Mouse (Mus musculus) v-Abl transformed pro-B cells (cell line): ENCODE data around the gene Cpm.

Experiments used
- in situ Hi-C, 2 experiments: fragments of 400-800 bp; cut with MboI; formaldehyde crosslinking; loops; one replicate each; pipeline ENCODE4 v1.15.1; 2025; ENCODE audit not compliant: unreplicated experiment in 2 of 2

The Cpm gene

GRCm38 (mm10) chr10:117643302-117643701 lies 14.0 kb downstream of the Cpm start:
- in situ Hi-C loops, result loop anchor here in 1 of 2 experiments (5.0 kb wide), 1 partner anchor 34 kb away; no protein-coding TSS in a partner anchor

DNA sequence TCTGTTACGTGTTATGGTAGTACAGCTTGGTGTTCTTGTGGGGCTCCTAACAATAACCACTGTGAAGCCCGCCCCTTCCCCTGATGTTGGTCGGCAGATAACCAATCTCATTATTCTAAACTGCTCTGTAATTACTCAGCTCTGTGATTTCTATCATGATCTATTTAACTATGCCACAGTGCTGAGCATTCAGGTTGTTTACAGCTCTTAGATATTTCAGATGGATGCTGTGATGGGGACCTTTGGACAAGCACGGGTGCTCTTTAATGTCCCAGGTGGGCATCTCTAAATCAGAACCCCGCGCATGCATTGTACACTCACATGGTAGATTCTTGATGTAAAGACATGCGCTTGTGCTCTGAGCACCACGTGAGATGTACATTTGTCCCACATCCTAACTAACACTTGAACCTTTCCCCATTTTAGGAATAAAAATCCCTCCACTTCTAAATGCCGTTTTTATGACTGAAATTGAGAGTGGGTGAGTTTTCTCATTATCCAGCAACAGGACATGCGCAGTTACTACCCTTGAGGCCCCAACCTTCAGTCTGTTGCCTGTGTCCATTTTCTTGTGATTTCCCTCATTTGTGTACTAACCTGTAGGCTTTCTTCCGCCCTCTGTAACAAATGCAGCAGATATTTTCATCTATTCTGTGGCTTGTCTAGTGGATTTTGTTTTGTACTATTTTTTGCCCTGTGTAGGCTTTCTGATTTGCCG lies 14.6 kb downstream of the Cpm start:
- in situ Hi-C loops, result loop anchor here in 1 of 2 experiments (5.0 kb wide), 1 partner anchor 33 kb away; no protein-coding TSS in a partner anchor

DNA sequence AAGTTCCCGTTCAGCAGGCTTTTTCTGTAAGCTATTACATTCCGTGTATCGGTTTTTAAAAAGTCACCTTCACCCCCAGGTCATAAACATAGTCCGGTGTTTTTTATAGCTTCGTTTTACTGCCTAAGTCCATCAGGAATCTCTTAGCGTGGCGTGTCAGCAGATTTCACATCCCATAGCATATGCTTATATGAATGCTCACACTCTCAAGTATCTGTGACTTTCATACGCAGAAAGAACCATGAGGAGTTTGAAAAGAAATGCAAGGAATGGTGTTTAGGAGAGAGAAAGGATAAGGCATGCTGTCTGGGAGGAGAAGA lies 15.1 kb downstream of the Cpm start:
- in situ Hi-C loops, result loop anchor here in 1 of 2 experiments (5.0 kb wide), 1 partner anchor 33 kb away; no protein-coding TSS in a partner anchor

- in situ Hi-C loops, result loop anchor here in 1 of 2 experiments (5.0 kb wide), 1 partner anchor 32 kb away; no protein-coding TSS in a partner anchor
Observed at GRCm38 (mm10) chr10:117644828-117645227, 15.5 kb downstream of the Cpm start.

DNA sequence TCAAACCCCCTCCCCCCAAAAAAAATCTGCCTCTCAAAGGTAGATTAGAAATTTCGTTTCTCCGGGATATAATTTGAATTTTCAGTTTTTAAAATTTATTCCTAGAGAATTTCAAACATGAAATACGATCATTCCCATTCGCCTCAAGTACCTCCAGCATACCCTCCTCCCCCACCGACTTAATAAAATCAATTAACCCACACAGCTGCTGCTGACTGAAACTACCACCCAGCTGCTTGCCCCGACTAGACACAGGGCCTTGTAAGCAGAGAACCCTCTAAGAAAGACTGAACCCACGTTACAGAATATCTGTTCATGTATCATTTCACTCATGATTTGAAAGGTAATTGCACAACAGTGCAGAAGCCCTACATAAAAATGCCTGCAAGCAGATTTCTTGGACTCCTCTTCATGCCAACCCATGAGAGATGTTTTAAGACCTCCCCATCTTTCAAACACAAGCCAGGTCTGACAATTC lies 16.2 kb downstream of the Cpm start:
- in situ Hi-C loops, result no loop called here

GRCm38 (mm10) chr10:117646482-117647157 lies 17.3 kb downstream of the Cpm start:
- in situ Hi-C loops, result no loop called here

- in situ Hi-C loops, result no loop called here
Observed at GRCm38 (mm10) chr10:117647158-117647505, 17.8 kb downstream of the Cpm start.

DNA sequence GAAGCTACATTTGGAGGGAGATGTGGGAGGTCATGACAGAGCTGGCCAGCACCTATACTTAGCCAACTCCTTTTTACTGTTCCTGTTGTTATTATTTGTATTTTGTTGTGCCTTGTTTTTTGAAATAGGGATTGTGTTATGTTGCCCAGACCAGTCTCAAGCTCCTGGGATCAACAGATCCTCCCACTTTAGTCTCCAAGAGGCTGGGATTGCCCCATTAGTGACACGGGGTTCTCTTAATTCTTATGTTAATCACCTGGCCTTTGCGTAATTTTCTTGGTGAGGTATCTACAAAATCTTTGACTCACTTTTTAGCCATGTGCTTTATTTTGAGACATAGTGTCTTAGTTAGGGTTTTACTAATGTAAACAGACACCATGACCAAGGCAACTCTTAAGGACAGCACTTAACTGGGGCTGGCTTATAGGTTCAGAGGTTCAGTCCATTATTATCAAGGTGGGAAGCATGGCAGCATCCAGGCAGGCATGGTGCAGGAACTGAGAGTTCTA lies 18.7 kb downstream of the Cpm start:
- in situ Hi-C loops, result no loop called here

DNA sequence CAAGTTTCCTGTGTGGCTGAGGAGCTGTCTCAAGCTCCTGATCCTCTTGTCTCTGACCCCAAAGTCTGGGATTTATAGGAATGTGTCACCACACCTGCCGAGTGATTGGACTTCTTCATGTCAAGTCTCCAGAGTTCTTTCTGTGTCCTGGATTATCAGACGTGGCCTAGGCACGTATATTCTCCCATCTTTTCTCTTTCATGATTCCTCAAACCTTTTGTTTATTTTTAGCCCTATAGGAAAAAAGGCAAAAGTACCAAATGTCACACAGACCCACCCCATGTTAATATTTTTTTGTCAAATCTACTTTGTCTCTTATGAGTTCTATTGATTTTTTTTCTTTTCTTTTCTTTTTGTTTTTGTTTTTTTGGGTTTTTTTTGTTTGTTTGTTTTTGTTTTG lies 19.3 kb downstream of the Cpm start:
- in situ Hi-C loops, result no loop called here

- in situ Hi-C loops, result no loop called here
Observed at GRCm38 (mm10) chr10:117649292-117650041, 20.2 kb downstream of the Cpm start.

GRCm38 (mm10) chr10:117650042-117650655 lies 20.8 kb downstream of the Cpm start:
- in situ Hi-C loops, result no loop called here

- in situ Hi-C loops, result no loop called here
Observed at GRCm38 (mm10) chr10:117650725-117651124, 21.4 kb downstream of the Cpm start.

DNA sequence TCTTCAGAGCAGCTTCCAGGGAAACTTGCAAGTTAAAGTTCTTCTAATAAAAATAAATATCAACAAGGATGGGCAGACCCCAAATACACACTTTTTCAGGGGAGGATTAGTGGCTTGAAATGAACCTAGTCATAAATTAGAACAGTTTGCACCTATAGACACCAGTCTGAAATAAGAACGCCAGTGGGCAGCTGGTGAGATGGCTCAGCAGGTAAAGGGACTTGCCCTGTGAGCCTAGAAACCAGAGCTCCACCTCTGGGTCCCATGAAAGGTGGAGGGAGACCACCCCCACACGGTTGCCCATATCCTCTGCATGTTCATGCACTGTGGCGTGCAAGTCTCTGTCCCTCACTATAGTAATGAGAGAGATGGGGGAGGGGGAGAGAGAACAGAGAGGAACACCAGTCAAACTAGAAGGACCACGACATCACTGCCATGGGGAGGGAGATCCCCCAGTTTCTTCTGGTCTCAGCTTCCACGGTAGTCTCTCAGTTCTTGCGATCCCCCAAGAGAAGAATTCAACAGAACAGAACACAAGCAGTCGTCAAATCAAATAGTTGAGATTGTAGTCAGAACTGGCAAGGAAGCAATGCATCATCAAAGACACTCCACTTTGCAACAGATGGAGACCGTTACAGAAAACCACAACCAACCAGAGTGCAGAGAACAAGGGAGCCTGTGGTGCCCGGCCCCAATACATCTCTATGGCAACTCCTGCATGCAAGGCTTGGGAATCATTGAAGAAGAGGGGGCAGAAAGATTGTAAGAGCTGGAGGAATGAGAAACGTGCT lies 22.5 kb downstream of the Cpm start:
- in situ Hi-C loops, result no loop called here

GRCm38 (mm10) chr10:117652378-117652774 lies 23.1 kb downstream of the Cpm start:
- in situ Hi-C loops, result no loop called here

GRCm38 (mm10) chr10:117652930-117653778 lies 23.9 kb downstream of the Cpm start:
- in situ Hi-C loops, result no loop called here

DNA sequence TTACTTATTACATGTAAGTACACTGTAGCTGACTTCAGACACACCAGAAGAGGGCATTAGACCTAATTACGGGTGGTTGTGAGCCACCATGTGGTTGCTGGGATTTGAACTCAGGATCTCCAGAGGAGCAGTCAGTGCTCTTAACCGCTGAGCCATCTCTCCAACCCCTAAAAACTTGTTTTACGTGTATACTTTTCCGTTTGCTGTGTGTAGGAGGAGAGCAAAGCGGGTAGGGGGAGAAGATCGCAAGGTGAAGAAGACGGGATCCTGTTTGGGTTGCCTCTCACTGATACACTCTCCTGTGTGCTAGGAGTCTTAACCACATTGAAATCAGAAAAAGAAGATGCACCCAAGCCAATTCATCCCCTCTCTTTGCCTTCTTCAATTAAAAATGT lies 24.5 kb downstream of the Cpm start:
- in situ Hi-C loops, result no loop called here

GRCm38 (mm10) chr10:117654576-117655123 lies 25.4 kb downstream of the Cpm start:
- in situ Hi-C loops, result no loop called here

- in situ Hi-C loops, result no loop called here
Observed at GRCm38 (mm10) chr10:117655460-117655859, 26.2 kb downstream of the Cpm start.
